Mouse (Mus musculus) ZHBTc4 (cell line): ENCODE measurements around the gene Jmjd8.

Source experiments
- DNase-seq: peaks from one replicate; pipeline ENCODE4 v3.0.0-alpha.2; 2011; ENCODE audit warnings: low read depth, low spot score

Jmjd8 gene

DNA sequence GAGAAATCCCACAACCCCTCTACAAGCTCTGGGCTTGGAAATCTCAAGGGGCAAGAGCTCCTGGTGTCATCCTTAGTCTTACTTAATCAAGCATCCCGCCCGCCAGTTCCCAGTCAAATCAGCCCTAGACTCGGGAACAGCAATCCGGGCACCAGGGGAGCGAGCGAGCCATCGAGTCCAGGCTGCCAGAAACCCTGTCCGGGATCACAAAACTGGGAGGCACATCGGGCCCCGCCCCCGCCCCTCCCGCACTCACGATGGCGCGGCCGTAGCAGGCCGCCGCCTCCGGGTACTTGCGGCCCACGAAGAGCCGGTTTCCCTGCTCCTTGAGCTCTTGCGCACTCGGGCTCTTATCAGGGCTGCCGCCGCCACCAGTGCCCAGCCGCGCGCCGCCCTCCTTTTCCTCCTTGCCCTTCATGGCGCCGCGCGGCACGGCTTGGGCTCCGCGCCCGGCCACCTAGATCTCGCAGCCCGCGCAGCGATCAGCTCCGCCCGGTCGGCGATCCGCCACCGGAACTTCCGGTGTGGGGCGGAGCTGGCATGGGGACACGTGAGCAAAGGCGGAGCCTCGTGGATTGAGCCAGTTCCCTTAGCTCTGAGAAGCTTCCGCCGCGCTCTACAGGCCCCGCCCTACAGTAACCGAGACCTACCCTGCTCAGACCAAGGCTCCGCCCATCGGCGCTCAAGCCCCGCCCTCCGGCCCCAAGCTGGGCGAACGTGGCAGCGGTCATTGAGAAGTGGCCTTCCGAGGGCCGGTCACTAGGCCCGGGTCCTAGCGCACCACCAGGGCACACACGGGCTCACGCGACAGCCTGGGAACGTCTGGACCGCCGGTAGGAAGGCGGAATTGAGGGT lies 4.0 kb downstream of the Jmjd8 start:
- DNase-seq = peak; percentile 99

DNA sequence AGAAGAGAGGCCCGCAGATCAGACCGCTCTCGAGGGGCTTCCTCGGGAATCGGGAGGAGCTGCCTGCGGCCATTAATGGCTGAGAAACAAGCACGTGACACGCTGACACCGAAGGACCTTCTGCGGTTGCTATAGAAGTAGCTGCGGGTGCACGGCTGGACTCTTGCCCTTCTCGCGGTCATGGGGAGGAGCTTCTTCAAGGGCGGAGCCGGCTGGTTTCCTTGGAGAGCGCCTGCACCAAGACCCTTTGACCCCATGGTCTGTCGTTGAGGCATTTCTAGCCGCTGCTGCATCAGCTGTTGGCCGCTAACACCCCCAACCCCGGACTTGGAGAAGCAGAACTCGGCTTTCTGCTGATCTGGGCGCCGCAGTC lies 4.6 kb downstream of the Jmjd8 start, which contains the start of gene Stub1:
TSS of gene Stub1 (minus strand) at position 114 of the 373 bp plus-strand sequence.
- DNase-seq = peak; percentile 91

DNA sequence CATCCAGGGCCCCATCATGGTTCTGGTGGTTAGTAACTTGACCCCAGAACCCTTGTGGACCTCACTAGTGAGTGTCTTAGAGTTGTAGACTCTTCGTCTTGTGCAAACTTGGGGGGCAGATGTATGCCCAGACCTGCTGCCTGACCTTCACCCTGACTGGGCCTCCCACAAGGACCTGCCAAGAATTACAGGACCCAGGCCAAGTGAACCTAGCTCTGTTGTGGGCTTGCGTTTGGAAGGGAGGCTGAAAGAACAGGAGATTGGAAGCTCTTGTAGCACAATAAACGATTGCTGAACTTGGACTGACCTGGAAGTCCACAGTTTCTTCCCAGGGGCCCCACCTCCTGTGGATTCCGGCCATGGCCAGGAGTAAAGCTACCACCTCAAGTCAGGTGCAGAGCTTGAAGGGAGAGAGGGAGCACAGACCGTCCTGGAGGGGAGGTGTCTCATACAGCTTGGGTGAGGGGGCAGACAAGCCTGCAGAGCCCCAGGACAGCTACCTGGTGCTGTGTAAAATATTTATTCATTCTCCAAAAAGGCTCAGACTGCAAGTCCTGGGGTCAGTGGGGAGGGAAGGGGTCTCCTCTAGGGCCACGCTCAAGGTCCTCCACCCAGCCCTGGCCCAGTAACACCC lies 5.4 kb downstream of the Jmjd8 start:
- no peak for DNase-seq

DNA sequence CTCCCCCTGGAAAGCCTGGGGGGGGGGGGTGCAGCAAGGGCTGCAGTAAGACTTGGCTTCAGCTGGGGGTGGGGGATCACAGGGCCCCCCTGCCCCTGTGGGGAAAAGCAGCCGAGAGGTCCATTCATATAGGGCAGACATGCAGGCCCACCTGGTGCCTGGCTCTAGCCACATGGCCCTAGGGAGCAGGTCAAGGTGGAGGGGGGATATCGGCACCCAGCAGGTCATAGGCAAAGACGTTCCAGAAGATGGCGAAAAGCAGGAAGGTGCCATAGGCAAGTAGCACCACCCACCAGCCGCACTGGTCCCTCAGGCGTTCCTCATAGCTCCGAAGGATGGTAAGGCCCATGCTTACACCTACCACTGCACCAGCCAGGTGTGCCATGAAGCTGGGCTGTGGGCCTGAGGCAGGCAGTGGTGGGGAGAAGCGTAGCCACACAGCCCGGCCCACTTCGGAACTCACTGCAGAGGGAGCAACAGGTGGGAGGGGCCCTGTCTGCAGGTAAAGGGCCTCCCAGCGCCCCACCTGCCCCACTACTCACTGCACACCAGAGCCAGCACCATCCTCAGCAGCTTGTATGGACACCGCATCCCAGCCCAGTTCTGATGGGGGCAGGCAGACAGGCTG lies 6.0 kb downstream of the Jmjd8 start:
- no peak for DNase-seq

DNA sequence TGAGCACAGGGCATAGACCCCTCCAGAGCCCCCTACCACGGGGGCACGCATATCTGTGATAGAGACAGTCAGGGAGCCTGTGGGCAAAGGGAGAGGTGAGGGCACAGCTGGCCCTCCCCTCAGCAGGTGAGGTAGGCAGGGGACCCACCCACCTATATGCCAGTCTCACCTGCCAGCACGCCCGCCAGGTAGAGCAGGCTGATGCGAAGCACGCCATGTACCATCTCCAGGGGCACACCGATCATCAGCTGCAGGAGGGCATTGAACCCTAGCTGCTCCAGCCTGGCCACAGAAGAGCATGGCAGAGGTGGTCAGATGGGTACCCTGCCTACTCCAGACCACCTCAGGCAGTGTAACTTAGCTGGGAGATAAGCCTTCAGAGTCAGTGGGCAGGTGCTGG lies 6.6 kb downstream of the Jmjd8 start:
- no peak for DNase-seq

DNA sequence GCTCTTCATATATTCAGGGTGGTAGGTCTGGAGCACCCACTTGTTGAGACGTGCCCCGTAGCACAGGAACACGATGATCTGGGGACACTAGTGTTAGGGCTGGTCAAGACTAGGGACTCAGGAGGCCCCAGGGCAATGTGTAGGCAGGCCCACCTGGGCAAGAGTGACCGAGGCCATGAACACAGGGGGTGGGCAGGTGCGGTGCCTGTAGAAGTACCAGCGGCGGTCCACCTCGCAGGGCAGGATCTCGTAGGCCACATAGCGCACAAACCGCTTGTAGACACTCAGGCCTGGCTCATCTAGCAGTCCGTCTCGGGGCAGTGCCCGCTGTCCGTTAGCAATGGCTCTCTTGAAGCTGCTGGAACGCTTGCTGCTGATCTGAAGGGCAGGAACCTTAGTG lies 7.1 kb downstream of the Jmjd8 start:
- DNase-seq = no peak

DNA sequence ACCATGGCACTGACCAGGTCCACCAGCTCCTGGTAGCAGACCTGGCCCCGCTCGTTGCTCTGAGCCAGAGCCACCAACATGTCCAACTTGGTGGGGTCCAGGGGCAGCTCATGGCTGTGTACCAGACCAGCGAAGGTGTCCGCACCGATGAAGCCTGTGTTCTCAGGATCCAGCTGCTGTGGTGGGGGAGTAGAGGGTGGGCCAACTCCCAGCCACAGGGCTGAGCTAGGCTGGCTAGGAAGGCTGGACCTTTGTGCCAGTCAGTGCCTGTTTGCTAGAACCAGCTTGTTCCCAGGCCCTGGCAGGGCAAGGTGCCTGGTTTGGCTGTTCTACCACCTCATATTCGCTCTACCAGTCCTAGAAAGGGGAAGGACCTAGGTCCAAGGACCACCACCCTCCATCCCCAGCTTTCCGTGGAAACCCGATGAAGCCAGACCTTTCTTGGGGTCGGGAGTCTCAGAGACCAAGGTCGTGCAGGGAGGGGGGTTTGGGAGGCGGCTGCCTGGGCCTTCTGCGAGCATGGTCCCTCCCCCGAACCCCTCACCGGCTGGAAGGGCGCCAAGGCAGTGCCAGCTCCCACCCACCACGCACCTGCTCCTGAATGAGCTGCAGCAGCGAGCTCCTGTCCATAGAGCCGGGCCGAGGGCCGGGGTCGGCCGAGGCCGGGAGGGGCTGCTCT lies 7.9 kb downstream of the Jmjd8 start:
- DNase-seq = no peak

DNA sequence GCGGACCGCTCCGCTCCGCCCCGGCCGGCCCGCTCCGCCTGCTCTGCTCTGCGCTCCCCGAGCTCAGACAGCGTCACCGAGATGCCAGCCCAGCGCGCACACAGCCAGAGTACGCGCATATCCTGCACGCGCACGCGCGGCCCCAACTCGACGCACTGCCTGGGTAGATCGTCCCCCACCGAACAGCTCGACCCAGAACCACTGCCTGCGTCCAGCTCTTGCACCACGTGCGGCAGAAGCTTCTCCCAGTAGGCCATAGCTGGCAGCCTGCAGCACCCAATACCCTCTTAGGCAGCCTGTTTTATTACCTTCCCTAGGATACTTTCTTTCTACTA lies 8.4 kb downstream of the Jmjd8 start, which contains the start of gene Rhbdl1:
TSS of gene Rhbdl1 (minus strand) at position 220 of the 335 bp plus-strand sequence.
- DNase-seq = peak; percentile 76

DNA sequence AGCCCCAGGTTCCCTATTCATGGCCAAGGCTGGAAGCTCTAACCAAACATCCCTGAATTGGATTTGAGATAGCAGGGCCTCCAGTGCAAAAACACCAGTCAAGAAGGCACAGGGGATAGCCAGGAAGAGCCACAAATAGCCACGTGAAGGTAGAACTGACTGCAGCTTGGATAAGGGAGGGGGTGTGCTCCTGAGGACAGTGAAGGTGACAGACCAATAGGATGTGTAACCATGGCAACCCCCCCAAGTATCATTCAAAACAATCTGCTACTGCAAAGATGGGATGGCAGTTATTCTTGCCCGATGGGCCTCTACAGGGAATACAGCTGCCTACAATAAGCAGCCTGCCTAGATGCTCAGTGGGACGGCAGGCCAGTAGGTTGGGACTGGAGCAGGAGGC lies 8.9 kb downstream of the Jmjd8 start:
- no peak for DNase-seq

DNA sequence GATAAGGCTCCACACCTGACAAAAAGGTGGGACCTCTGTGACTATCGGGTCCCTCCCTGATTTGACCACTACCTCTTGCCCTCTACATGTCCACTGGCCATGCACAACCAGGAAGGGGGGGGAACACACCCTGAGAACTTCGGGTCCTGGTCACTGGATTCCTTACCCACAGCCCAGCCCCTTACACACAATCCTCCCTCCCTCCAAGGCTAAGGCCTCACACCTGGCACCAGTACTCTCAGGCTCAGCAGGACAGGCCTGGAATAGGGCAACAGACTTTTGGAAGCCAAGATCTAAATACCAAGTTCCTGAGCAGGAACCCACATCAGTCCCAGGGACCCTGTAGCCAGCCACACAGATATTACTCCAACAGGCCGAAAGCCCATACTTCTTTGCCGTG lies 10.2 kb downstream of the Jmjd8 start:
- no peak for DNase-seq

DNA sequence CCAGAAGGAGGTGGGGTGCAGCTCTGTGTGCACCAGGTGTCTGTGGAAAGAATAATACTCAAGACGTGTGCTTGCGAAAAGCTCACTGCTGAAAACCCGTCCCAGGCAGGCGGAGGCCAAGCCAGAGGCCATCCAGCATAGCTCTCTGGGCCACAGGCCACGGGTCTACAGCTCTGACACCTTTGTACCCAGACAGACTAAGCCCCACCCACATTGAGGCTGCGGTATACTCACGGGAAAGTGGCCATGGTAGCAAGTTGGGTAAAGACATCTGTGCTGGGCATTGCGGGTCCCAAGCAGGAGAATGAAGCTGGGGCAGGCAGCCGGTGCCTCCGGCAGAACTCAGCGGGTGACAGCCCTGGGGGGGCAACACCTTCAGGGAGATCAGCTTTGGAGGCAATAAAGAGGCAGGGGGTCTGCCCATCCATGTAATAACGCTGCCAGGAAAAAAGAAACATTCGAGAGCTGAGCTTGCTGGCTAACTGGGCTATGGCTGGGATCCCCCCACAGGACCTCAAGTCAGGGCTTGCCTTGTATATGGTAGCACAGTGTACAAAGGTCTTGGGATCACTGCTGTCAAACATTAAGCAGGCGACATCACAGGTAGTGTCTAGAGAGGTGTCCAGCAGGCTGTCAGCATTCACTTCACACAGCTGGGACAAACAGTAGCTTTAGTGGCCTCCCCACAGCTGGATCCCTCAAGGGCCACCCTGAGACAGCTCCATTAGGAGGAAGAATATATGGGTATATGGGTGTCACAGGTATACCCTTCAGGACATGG lies 11.0 kb downstream of the Jmjd8 start:
- no peak for DNase-seq

DNA sequence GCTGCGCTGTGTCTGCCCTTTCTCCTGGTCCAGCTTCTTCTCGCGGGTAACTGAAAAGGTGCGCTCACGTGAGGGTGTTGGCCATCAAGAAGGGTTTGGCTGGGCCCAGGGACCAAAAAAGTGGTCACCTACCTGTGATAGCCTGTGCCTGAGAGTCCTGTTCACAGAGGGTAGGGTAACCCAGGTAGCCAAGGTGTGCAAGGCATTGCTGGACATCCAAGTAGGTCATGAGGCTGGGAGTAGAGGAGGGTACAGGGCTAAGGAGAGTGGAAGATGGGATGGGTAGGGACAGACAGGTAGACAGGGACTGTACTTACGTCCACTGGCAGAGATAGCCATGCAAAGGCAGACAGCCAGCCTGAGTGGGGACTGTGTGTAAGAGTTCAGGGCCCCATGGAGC lies 11.9 kb downstream of the Jmjd8 start:
- DNase-seq = no peak

DNA sequence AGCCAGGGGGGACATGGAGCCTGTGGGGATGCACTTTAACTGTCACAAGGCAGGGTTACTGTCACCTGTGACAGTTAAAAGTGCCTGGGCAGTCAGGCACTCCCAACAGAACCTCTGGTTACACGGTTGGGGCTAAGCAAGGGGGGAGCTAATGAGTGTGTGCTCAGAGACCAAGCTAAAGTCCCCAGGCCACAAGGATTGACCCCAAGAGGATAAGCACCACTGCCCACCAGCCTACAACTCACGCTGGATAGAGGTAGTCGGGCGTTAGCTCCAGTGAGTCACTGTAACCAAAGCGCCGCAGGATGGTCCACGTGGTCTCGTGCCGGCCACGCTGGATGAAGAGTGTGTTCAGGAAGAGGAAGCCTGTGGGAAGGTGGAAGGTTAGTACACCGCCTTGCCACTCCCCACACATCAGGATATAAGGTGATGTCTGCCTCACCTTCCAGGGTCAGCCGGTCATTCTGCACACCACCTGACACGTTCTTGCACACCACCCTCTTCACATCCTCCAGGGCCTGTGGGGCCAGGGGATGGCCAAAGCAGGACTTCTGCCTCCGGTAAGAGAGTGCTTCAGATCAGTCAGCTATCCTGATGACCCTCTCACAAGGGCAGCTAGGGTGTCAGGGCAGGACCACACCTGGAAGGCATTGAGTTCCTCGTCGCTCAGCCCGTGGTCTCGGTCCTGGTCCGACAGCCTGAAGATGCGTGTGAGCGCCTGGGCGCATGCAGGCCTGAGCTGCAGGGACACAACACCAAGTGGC lies 12.6 kb downstream of the Jmjd8 start, which contains the start of gene Gm20683:
TSS of gene Gm20683 (minus strand) at position 647 of the 764 bp plus-strand sequence.
- no peak for DNase-seq

DNA sequence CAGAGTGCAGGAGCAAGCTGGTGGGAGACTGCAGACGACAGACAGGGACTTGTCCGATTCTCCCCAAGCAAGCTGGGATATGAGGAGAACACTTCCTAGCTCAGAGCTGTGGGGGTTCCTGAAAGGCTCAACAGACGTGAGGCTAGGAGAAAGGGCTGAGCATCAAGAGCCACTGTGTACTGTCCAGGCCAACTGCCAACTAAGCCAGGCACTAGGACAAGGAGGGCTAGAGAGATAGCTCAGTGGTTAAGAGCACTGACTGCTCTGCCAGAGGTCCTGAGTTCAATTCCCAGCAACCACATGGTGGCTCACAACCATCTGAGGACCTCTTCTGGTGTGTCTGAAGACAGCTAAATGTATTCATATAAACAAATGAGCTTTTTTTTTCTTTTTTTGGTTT lies 13.8 kb downstream of the Jmjd8 start:
- DNase-seq = no peak

DNA sequence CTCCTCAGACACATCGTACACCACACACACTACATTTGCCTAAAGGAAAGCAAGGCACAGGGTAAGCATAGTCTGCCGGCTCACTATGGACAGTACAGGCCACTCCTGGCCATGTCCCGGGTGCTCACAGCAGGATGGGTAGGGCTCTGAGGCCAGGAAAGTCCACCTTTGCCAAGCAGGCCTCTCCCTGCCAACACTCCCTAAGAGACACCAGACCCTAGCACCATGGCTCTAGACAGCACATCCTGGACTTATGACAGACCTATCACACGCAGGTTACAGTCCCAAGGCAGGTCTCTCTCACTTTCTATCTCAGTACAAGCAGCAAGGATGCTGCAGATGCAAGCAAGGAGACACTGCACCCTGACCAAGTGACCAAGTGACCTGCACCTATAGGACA lies 14.5 kb downstream of the Jmjd8 start:
- no peak for DNase-seq

DNA sequence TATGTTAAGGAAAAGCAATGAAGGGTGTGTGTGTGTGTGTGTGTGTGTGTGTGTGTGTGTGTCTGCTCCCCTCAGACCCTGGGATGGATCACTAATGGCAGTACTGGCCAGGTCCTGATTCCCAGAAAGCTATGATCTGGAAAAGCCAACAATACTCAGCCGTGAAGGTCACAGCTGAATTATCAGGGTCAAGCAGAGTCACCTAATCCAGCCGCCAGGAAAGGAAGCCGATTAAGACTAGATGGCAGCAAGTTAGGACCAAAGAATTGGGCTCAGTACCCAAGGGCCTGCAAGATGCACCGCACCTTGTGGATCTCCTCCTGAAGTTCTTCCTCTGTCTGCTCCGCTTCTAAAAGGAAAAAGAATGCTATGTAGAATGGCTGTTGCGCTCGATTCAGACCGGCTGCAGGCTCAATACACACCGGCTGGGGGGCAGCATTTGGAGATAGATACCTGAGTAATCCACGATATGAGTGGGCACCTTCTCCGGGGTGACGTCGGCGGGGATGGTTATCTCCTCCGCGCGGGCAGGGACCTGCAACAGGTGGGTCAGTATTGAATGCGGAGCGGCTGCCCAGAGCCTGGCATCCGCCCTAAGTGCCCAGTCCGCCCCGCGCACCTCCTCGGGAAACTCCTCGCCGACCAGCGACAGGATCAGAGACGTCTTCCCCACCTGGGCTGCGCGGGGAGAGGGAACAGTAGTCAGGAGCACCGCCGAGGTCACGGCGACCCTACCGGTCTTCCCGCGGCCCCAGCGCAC lies 15.1 kb downstream of the Jmjd8 start:
- DNase-seq = no peak

DNA sequence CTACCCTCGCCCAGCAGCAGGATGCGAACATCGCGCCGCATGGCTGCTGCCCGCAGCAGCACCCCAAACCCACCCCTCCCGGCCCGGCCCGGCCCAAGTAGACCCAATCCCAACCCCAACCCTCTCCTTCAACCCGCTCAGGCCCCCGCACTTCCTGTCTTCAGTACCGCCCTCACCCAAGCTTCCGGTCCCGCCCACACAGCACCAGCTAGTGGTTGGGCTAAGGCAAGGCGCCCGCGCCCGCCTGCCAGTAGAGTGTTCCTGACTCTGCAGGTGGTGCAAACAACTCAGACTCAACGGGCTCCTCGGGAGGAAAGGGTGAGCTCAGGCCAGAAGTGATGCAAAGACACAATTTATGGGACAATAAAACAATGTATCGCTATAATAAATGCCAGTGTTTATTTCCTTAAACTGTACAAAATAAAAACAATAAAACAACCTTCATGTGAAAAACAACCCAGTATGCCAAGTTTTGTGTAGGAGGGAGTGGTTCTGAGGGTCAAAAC lies 15.8 kb downstream of the Jmjd8 start, which contains the start of gene Rhot2:
TSS of gene Rhot2 (minus strand) at position 456 of the 506 bp plus-strand sequence.
- peak; percentile 96 for DNase-seq

DNA sequence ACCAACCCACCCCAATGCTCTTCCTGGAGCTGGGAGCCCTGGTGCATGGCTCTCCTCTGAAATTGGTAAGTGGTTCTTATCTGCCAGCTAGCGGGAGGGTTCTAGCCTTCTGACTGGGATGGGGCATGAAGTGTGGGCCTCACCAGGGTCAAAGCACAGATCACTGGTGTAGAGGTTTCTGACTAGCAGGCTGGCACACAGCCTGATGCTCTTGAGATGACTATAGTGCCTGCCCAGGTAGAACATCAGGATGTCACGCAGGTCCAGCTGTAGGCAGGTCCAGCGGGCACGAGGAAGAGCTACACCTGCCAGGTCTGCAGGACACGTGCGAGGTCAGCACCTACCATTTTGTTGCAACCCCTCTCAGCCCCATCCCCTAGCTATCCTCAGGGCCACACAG lies 31.6 kb downstream of the Jmjd8 start:
- DNase-seq = no peak
